Mouse (Mus musculus) heart, embryonic 12.5 days (tissue): ENCODE measurements around the gene Rab3ip. TPM values are rescaled to one million over a fixed set of nuclear protein-coding genes. Genes with fewer than 3 reads are reported as not detected.

Experiments
- polyA plus RNA-seq: library from polyadenylated mRNA; unstranded; fragments of >200 nt; fragmentation: Nextera tagmentation; extraction: Ambion mirVana; gene quantifications from 2 replicates; pipeline ENCODE4 v1.2.1, GENCODE M21; 2016

The Rab3ip gene
- polyA plus RNA-seq, 1 experiment from 2014 or later = 65.7 TPM

Other genes starting within 250 kb of the Rab3ip start
- gene Myrfl, start 53.9 kb downstream of the Rab3ip start, polyA plus RNA-seq = 0.28 TPM in 2 replicates
- gene Gm10271, start 21.8 kb upstream of the Rab3ip start, polyA plus RNA-seq = not detected in 2 replicates
- gene Best3, start 35.5 kb upstream of the Rab3ip start, polyA plus RNA-seq = 0.13 and 0.50 TPM in 2 replicates
- gene Lrrc10, start 94.6 kb upstream of the Rab3ip start, polyA plus RNA-seq = 52.9 and 57.4 TPM in 2 replicates
- gene Cct2, start 113.0 kb upstream of the Rab3ip start, polyA plus RNA-seq = 171 and 182 TPM in 2 replicates
- gene Frs2, start 197.8 kb upstream of the Rab3ip start, polyA plus RNA-seq = 23.4 and 25.0 TPM in 2 replicates